Mouse (Mus musculus): ENCODE measurements around the gene Cd46. TPM values are rescaled to one million over a fixed set of nuclear protein-coding genes. Genes with fewer than 3 reads are reported as not detected.

Gene Cd46
- 1.3 TPM in 2 replicates for polyA plus RNA-seq (2015; fragmentation: Nextera tagmentation; extraction: Ambion mirVana)

GRCm38 (mm10) chr1:195092220-195092720 is at the start of gene Cd46:
Gene Cd46, minus strand, starts transcription at chr1:195092249.

DNA sequence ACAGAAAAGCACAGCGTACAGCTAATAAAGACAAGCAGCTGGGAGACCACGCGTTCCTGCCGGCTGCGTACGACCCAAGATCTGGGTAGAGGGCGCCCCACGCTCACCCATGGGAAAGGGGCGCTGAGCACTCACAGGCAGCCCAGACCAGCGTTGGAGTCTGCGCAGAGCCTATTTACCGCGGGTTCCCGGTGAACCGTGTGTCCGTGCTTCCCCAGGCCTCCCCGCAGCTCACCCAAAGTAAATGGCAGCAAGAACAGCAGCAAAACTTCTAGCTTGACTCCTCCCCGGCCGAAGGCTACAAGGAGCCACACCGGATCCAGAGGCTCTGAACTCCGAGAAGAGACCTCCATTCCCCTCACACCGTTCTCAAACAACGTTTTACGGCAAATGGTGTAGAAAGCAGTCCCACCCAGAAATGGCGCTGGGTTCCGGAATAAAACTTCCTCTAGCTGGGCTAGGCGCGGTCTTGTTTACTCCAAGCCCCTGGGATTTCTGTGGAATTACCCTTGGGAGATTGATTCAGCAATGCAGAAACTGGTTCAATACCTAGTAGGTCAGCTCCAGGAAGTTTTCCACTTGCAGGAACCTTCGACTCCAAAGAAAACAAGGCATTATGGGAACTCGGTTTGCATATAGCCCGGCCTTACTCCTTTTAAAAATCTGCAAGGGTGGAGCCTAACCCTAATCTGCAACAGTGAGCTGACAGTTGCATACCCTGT is 39.1 kb upstream of the Cd46 start, which contains the start of gene Cr1l:
Gene Cr1l (minus strand): TSS at position 634 of the 722 bp plus-strand sequence.

MicroRNA genes within 50 kb of the gene (microRNA counts, 519-probe panel; counts per million panel counts)
- 7,089 counts per million, percentile 67 among the panel's probes with 10 or more counts for microRNA mmu-miR-29b
- 6,854 counts per million, percentile 63 among the panel's probes with 10 or more counts for microRNA mmu-miR-29c

Other genes starting within 250 kb of the Cd46 start
- gene Cd34, start 153.4 kb downstream of the Cd46 start, polyA plus RNA-seq (2015; fragmentation: Nextera tagmentation; extraction: Ambion mirVana) = 27.8 and 38.8 TPM in 2 replicates
- gene Cr1l, start 39.3 kb upstream of the Cd46 start, polyA plus RNA-seq (2015; fragmentation: Nextera tagmentation; extraction: Ambion mirVana) = 80.5 and 82.6 TPM in 2 replicates
- gene Cr2, start 84.5 kb upstream of the Cd46 start, polyA plus RNA-seq (2015; fragmentation: Nextera tagmentation; extraction: Ambion mirVana) = 0.61 and 0.64 TPM in 2 replicates